In genomic region chr19:55548206-55548605, GRCm38 (mm10) we compare ENCODE assay signal across 33 mouse cellular contexts.
DNase-seq lines count a peak whose midpoint lies in the region; ATAC-seq and TF ChIP-seq lines count a peak whose summit lies in the region.
"Had no signal": no experiment of that assay in that cellular context is flagged by ENCODE, and none has a peak within 500 bp of the region (broad histone marks: within the 10 kb centered on the region; RNA-seq: fewer than 3 reads in every experiment).

No protein-coding gene starts in this region.

- no peaks in the 10 kb centered on the region for H3K9me3 ChIP-seq in embryonic facial prominence, embryonic 12.5 days
- no peaks in the 10 kb centered on the region for H3K9me3 ChIP-seq in embryonic facial prominence, embryonic 10.5 days
- H3K9me3 ChIP-seq in midbrain, embryonic 12.5 days: no peaks in the 10 kb centered on the region
- H3K9me3 ChIP-seq in midbrain, embryonic 15.5 days: no peaks in the 10 kb centered on the region
- H3K9me3 ChIP-seq: embryonic facial prominence, embryonic 13.5 days; forebrain, embryonic 13.5 days; G1E; heart, embryonic 10.5 days; heart, embryonic 15.5 days; hindbrain, embryonic 12.5 days; limb, embryonic 12.5 days; liver, embryonic 13.5 days had no signal

- 93% methylated on average over 10 of the region's 10 CpGs for WGBS in embryonic facial prominence, embryonic 12.5 days
- WGBS in embryonic facial prominence, embryonic 10.5 days: 93% methylated on average over 10 of the region's 10 CpGs
- 73% methylated on average over 10 of the region's 10 CpGs for WGBS in kidney, adult 2 months
- 91% methylated on average over 10 of the region's 10 CpGs for WGBS in midbrain, embryonic 12.5 days
- 94% methylated on average over 10 of the region's 10 CpGs for whole genome bisulfite sequencing in midbrain, embryonic 15.5 days

- H3K9ac ChIP-seq in embryonic facial prominence, embryonic 12.5 days: 0 out of 2 replicates have a peak overlapping the region, but pooled peaks have one; percentile 24
- 0 out of 2 replicates have a peak overlapping the region, but pooled peaks have one; percentile 11 for H3K9ac ChIP-seq in midbrain, embryonic 12.5 days (replicated peaks)
- H3K9ac ChIP-seq in midbrain, embryonic 15.5 days: no peak overlapping the region
- H3K9ac ChIP-seq: embryonic facial prominence, embryonic 13.5 days; forebrain, embryonic 13.5 days; heart, embryonic 15.5 days; hindbrain, embryonic 12.5 days; limb, embryonic 12.5 days; liver, embryonic 13.5 days had no signal

- no peak for TF ChIP-seq CTCF in kidney, adult 2 months (conservative IDR thresholded peaks at IDR 0.05; ENCODE audit: insufficient read depth, insufficient read length, low read depth, low read length)

- no peak overlapping the region for H3K27ac ChIP-seq in embryonic facial prominence, embryonic 12.5 days
- H3K27ac ChIP-seq in embryonic facial prominence, embryonic 10.5 days (replicated peaks): no peak overlapping the region
- H3K27ac ChIP-seq in kidney, adult 2 months (ENCODE audit: insufficient read depth, low read depth, low read length): no peak overlapping the region; the same call in 1 of the 2 replicates
- no peak overlapping the region for H3K27ac ChIP-seq in midbrain, embryonic 12.5 days (replicated peaks)
- H3K27ac ChIP-seq in midbrain, embryonic 15.5 days: no peak overlapping the region
- H3K27ac ChIP-seq: embryonic facial prominence, embryonic 13.5 days; forebrain, embryonic 13.5 days; heart, embryonic 10.5 days; heart, embryonic 15.5 days; hindbrain, embryonic 12.5 days; hindbrain, postnatal 0 days; kidney, postnatal 0 days; layer of hippocampus, adult 2 months; left cerebral cortex, adult 2 months; limb, embryonic 12.5 days; liver, embryonic 13.5 days; macrophage had no signal

- H3K4me2 ChIP-seq in embryonic facial prominence, embryonic 12.5 days (replicated peaks): no peak overlapping the region
- H3K4me2 ChIP-seq in midbrain, embryonic 12.5 days (replicated peaks): no peak overlapping the region
- no peak overlapping the region for H3K4me2 ChIP-seq in midbrain, embryonic 15.5 days
- H3K4me2 ChIP-seq: embryonic facial prominence, embryonic 13.5 days; forebrain, embryonic 13.5 days; heart, embryonic 15.5 days; hindbrain, embryonic 12.5 days; limb, embryonic 12.5 days; liver, embryonic 13.5 days had no signal

- TF ChIP-seq POLR2A in kidney, adult 2 months (IDR thresholded peaks at IDR 0.05; ENCODE audit: low read depth, low read length): no peak

- DNase-seq in embryonic facial prominence, embryonic 10.5 days (ENCODE audit: low spot score): no peak
- DNase-seq in kidney, adult 2 months: peak; percentile 23
- DNase-seq in kidney, postnatal 36 days: no peak
- no peak for DNase-seq in natural killer cell, adult 2 months (ENCODE audit: low spot score in 2 of 2)
- DNase-seq: adrenal gland, postnatal 10 days; cerebellum, adult 11 months; cerebellum, adult 9-10 months; cerebellum, postnatal 36 days; gastrocnemius, postnatal 10 days; heart, postnatal 36 days; liver, embryonic 13.5 days; lung, adult 2 months; lung, postnatal 10 days; thymus, postnatal 14 days had no signal

- ATAC-seq in embryonic facial prominence, embryonic 12.5 days (ENCODE audit: insufficient number of reproducible peaks, insufficient read depth, low FRiP score, low TSS enrichment): no peak
- ATAC-seq in midbrain, embryonic 12.5 days (ENCODE audit: low FRiP score, low read depth): no peak
- ATAC-seq in midbrain, embryonic 15.5 days (replicated peaks): no peak
- ATAC-seq: forebrain, embryonic 13.5 days; hindbrain, postnatal 0 days; intestine, postnatal 0 days; midbrain, embryonic 16.5 days had no signal

- peaks cover 11% of the 10 kb centered on the region; the same call in 1 of the 2 replicates for H3K4me1 ChIP-seq in embryonic facial prominence, embryonic 12.5 days
- peaks cover 30% of the 10 kb centered on the region for H3K4me1 ChIP-seq in embryonic facial prominence, embryonic 10.5 days
- H3K4me1 ChIP-seq in kidney, adult 2 months (ENCODE audit: control insufficient read depth, insufficient read depth, low read length): no peaks in the 10 kb centered on the region
- peaks cover 13% of the 10 kb centered on the region for H3K4me1 ChIP-seq in midbrain, embryonic 12.5 days
- H3K4me1 ChIP-seq in midbrain, embryonic 15.5 days: peaks cover 4% of the 10 kb centered on the region; the same call in 1 of the 2 replicates

- H3K27me3 ChIP-seq in embryonic facial prominence, embryonic 12.5 days: no peaks in the 10 kb centered on the region
- H3K27me3 ChIP-seq in embryonic facial prominence, embryonic 10.5 days (replicated peaks; ENCODE audit: low read depth, poor library complexity, severe bottlenecking): peaks cover 37% of the 10 kb centered on the region
- no peaks in the 10 kb centered on the region for H3K27me3 ChIP-seq in kidney, adult 2 months (replicated peaks; ENCODE audit: control insufficient read depth, insufficient read depth, low read length)
- H3K27me3 ChIP-seq in midbrain, embryonic 12.5 days: peaks cover 46% of the 10 kb centered on the region
- no peaks in the 10 kb centered on the region; the same call in 1 of the 2 replicates for H3K27me3 ChIP-seq in midbrain, embryonic 15.5 days (replicated peaks)
- H3K27me3 ChIP-seq: embryonic facial prominence, embryonic 13.5 days; heart, embryonic 15.5 days; limb, embryonic 12.5 days; liver, embryonic 13.5 days had no signal

- H3K36me3 ChIP-seq in embryonic facial prominence, embryonic 12.5 days: no peaks in the 10 kb centered on the region
- no peaks in the 10 kb centered on the region for H3K36me3 ChIP-seq in embryonic facial prominence, embryonic 10.5 days (replicated peaks)
- no peaks in the 10 kb centered on the region for H3K36me3 ChIP-seq in kidney, adult 2 months (ENCODE audit: control insufficient read depth, insufficient read depth, low read length)
- no peaks in the 10 kb centered on the region for H3K36me3 ChIP-seq in midbrain, embryonic 12.5 days
- no peaks in the 10 kb centered on the region for H3K36me3 ChIP-seq in midbrain, embryonic 15.5 days (replicated peaks)
- H3K36me3 ChIP-seq: embryonic facial prominence, embryonic 13.5 days; heart, embryonic 10.5 days; heart, embryonic 15.5 days; hindbrain, embryonic 12.5 days; limb, embryonic 12.5 days; liver, embryonic 13.5 days had no signal

- no peak overlapping the region for H3K4me3 ChIP-seq in embryonic facial prominence, embryonic 12.5 days
- H3K4me3 ChIP-seq in embryonic facial prominence, embryonic 10.5 days: no peak overlapping the region
- no peak overlapping the region for H3K4me3 ChIP-seq in kidney, adult 2 months (ENCODE audit: insufficient read depth, low read depth, low read length)
- H3K4me3 ChIP-seq in midbrain, embryonic 12.5 days: no peak overlapping the region
- H3K4me3 ChIP-seq in midbrain, embryonic 15.5 days: no peak overlapping the region
- H3K4me3 ChIP-seq: embryonic facial prominence, embryonic 13.5 days; erythroblast, embryonic 14.5 days; forebrain, embryonic 13.5 days; heart, embryonic 10.5 days; heart, embryonic 15.5 days; hindbrain, embryonic 12.5 days; layer of hippocampus, adult 2 months; left cerebral cortex, adult 2 months; limb, embryonic 12.5 days; liver, embryonic 13.5 days; myocyte had no signal
